Mouse (Mus musculus) hindbrain, embryonic 15.5 days (tissue): Measurements from ENCODE around the gene Prkce. TPM values are rescaled to one million over a fixed set of nuclear protein-coding genes. Genes with fewer than 3 reads are reported as not detected.

Experiments
- ATAC-seq: fragments of 200-750 bp; cut with Nextera tagmentation; 2 replicates; pipeline ENCODE4 v1.8.0; 2017; ENCODE audit warnings: low read depth, moderate number of reproducible peaks, moderate TSS enrichment; ENCODE audit not compliant: low FRiP score
- H3K27ac ChIP-seq: fragments of 300-500 bp; sonication (generic); replicated peaks from 2 replicates; pipeline ENCODE4 v1.5.1; 2015; ENCODE audit warnings: mild to moderate bottlenecking, inconsistent platforms
- H3K27me3 ChIP-seq: fragments of 300-500 bp; sonication (generic); 2 replicates; pipeline ENCODE4 v1.6.1; 2015; ENCODE audit warnings: control low read depth, inconsistent platforms
- H3K36me3 ChIP-seq: fragments of 300-500 bp; sonication (generic); 2 replicates; pipeline ENCODE4 v1.6.1; 2015; ENCODE audit warnings: control low read depth, inconsistent platforms
- H3K4me1 ChIP-seq: fragments of 300-500 bp; sonication (generic); replicated peaks from 2 replicates; pipeline ENCODE4 v1.6.1; 2015; ENCODE audit warnings: control low read depth, inconsistent platforms
- H3K4me2 ChIP-seq: fragments of 300-500 bp; sonication (generic); 2 replicates; pipeline ENCODE4 v1.6.1; 2015; ENCODE audit warnings: moderate library complexity, mild to moderate bottlenecking, inconsistent platforms
- H3K4me3 ChIP-seq: fragments of 300-500 bp; sonication (generic); 2 replicates; pipeline ENCODE4 v1.5.1; 2015; ENCODE audit warnings: mild to moderate bottlenecking, inconsistent platforms
- H3K9ac ChIP-seq: fragments of 300-500 bp; sonication (generic); 2 replicates; pipeline ENCODE4 v1.6.1; 2015; ENCODE audit warnings: inconsistent platforms
- H3K9me3 ChIP-seq: fragments of 300-500 bp; sonication (generic); 2 replicates; pipeline ENCODE4 v1.6.1; 2016; ENCODE audit warnings: control low read depth, inconsistent platforms
- WGBS: fragments of 180-500 bp; shearing (Covaris S2); methylation state at CpG from one replicate; pipeline ENCODE4 v1.1.7; 2015; 5-methylcytosine and 5-hydroxymethylcytosine counted together
- polyA plus RNA-seq: library from polyadenylated mRNA; unstranded; fragments of >200 nt; fragmentation: Nextera tagmentation; extraction: Ambion mirVana; gene quantifications from 2 replicates; pipeline ENCODE4 v1.2.1, GENCODE M21; 2015

Prkce gene
- polyA plus RNA-seq, 1 experiment from 2014 or later, result 45.7 TPM

- Histone ChIP-seq H3K4me2 (no peak overlapping the region), H3K27ac (no peak overlapping the region), H3K27me3 (no peaks in the 10 kb centered on the region), H3K9me3 (no peaks in the 10 kb centered on the region), H3K4me3 (no peak overlapping the region), H3K4me1 (no peaks in the 10 kb centered on the region), H3K9ac (no peak overlapping the region), H3K36me3 (no peaks in the 10 kb centered on the region)
- WGBS, result 84% methylated on average over 8 of the region's 8 CpGs
- ATAC-seq, result no peak
These were observed 405.0 kb downstream of the Prkce start for GRCm38 (mm10) chr17:86572576-86572975.

- 78% methylated on average over 16 of the region's 16 CpGs for WGBS
- H3K4me3 ChIP-seq, result no peak overlapping the region
- ATAC-seq, result no peak
These were observed 406.1 kb downstream of the Prkce start for GRCm38 (mm10) chr17:86573596-86574248.

DNA sequence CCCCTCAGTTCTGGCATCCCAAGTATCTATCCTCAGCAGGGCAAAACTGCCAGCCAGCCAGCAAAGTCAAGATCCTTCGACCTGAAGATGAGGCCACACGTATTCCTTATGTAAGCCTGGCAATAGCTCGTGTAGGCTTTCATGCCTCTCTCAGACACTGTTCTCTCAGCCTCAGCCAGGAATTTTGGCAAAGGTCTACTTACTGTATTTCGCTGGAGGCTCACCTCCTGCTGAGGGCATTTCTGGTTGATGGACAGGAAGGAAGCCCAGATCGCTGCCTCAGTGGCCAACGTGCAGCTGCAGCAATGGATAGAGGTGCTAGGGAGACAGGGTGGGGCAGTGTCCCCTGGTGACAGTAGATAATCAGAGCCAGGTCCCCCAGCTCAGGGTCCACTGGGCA, 413.1 kb downstream of the Prkce start:
- no peaks in the 10 kb centered on the region for H3K4me1 ChIP-seq
- no peaks in the 10 kb centered on the region for H3K9me3 ChIP-seq
- no peak overlapping the region for H3K9ac ChIP-seq
- no peak for ATAC-seq
- no peaks in the 10 kb centered on the region for H3K36me3 ChIP-seq
- 66% methylated on average over 6 of the region's 6 CpGs for WGBS
- no peak overlapping the region for H3K4me2 ChIP-seq
- H3K4me3 ChIP-seq, result no peak overlapping the region
- no peak overlapping the region for H3K27ac ChIP-seq
- no peaks in the 10 kb centered on the region for H3K27me3 ChIP-seq

More at GRCm38 (mm10) chr17:86573596-86574248, 406.1 kb downstream of the Prkce start:
- Histone ChIP-seq H3K27ac (no peak overlapping the region), H3K4me2 (no peak overlapping the region), H3K4me1 (no peaks in the 10 kb centered on the region), H3K9me3 (no peaks in the 10 kb centered on the region), H3K27me3 (no peaks in the 10 kb centered on the region), H3K9ac (no peak overlapping the region), H3K36me3 (no peaks in the 10 kb centered on the region)

DNA sequence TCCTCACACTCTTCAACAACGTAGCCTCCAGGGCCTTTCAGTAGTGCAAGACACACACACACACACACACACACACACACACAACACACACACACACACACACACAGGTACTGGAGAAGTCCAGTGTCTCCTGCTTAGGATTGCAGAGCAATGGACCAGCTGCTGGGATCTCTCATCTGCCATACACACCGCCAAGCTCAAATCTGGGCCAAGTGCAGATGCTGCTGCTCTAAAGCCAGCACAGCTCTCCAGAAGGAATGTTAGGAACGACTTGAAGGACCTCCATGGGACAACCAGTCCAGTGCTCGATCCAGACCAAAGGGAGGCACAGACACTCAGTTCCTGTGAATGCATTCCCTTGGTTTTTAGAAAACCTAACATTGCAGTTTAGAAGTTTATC, 414.8 kb downstream of the Prkce start:
- Histone ChIP-seq H3K4me2 (no peak overlapping the region), H3K27me3 (no peaks in the 10 kb centered on the region), H3K27ac (no peak overlapping the region), H3K4me1 (no peaks in the 10 kb centered on the region), H3K9me3 (no peaks in the 10 kb centered on the region), H3K36me3 (no peaks in the 10 kb centered on the region), H3K9ac (no peak overlapping the region), H3K4me3 (no peak overlapping the region)
- 84% methylated on average over 4 of the region's 4 CpGs for WGBS
- no peak for ATAC-seq

DNA sequence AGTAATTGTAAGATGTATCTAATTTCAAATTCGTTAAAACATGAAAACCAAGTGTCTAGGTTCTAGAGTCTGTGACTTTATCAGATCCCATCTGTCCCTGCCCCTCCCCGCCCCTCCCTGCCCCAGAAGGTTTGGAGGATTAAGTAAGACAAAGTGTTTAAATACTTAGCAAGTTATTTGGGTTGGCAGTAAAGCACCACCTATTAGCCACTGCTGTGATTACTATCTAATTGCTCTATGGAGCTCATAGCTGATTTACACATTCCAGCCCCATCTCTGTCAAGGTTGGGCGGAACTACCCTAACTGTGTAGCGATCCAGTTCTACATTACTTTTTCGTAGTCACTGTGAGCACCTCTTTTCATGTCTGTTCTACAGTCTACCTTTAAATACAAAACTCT, 418.9 kb downstream of the Prkce start:
- no peak for ATAC-seq
- H3K27me3 ChIP-seq, result no peaks in the 10 kb centered on the region
- 85% methylated on average over 5 of the region's 5 CpGs for WGBS
- no peaks in the 10 kb centered on the region for H3K36me3 ChIP-seq
- H3K4me1 ChIP-seq, result no peaks in the 10 kb centered on the region
- no peak overlapping the region for H3K4me3 ChIP-seq
- H3K9me3 ChIP-seq, result no peaks in the 10 kb centered on the region
- no peak overlapping the region for H3K27ac ChIP-seq
- H3K9ac ChIP-seq, result no peak overlapping the region
- no peak overlapping the region for H3K4me2 ChIP-seq

- no peak overlapping the region for H3K4me3 ChIP-seq
- ATAC-seq, result no peak
- no peaks in the 10 kb centered on the region for H3K9me3 ChIP-seq
- no peak overlapping the region for H3K4me2 ChIP-seq
- H3K4me1 ChIP-seq, result no peaks in the 10 kb centered on the region
- no peak overlapping the region for H3K27ac ChIP-seq
- 51% methylated on average over 5 of the region's 5 CpGs for WGBS
- H3K36me3 ChIP-seq, result no peaks in the 10 kb centered on the region
- no peaks in the 10 kb centered on the region for H3K27me3 ChIP-seq
- H3K9ac ChIP-seq, result no peak overlapping the region
These were observed 421.3 kb downstream of the Prkce start for GRCm38 (mm10) chr17:86588704-86589449.

DNA sequence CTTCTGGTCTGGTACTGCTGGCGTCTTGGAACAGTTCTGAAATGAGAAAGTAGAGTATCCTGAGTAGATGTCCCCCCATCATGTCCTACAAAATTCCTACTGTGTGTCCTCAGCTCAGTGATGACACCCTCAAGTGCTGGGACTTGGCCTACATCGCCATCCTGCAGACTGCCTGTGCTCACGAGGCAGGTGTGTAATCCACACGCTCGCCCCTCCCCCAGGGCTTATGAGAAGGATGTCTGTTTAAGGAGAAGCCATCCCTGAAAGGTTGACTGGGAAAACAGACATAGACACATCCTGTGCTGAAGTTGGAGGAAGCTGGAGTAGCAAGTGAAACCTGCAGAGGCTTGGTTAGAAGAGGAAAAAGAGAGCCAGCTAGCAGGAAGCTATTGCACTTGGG, 422.1 kb downstream of the Prkce start:
- 96% methylated on average over 5 of the region's 5 CpGs for WGBS
- Histone ChIP-seq H3K9ac (no peak overlapping the region), H3K9me3 (no peaks in the 10 kb centered on the region), H3K27ac (no peak overlapping the region), H3K4me2 (no peak overlapping the region), H3K27me3 (no peaks in the 10 kb centered on the region), H3K4me1 (no peaks in the 10 kb centered on the region), H3K36me3 (no peaks in the 10 kb centered on the region), H3K4me3 (no peak overlapping the region)
- no peak for ATAC-seq

DNA sequence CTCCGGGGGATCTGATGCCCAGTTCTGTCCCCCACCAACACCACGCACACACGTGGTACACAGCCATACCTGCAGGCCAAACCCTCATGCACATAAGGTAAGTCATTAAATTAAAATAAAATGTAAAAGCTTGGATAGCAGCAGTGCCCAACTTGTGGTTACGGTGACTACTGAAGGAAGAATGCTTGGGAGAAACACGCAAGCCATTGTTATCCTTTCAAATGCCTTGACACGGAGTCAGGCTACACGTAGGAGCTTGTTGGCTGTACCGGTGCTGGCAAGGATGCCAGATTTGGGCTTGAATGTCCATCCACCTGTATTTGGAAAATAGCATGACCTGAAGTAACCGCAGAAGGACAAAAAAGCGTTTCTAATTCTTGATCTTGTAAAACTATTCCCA, 423.7 kb downstream of the Prkce start:
- no peak for ATAC-seq
- no peak overlapping the region for H3K4me3 ChIP-seq
- H3K9ac ChIP-seq, result no peak overlapping the region
- no peaks in the 10 kb centered on the region for H3K4me1 ChIP-seq
- no peak overlapping the region for H3K27ac ChIP-seq
- no peaks in the 10 kb centered on the region for H3K27me3 ChIP-seq
- no peaks in the 10 kb centered on the region for H3K9me3 ChIP-seq
- no peak overlapping the region for H3K4me2 ChIP-seq
- no peaks in the 10 kb centered on the region for H3K36me3 ChIP-seq
- WGBS, result 89% methylated on average over 10 of the region's 10 CpGs

- no peak overlapping the region for H3K9ac ChIP-seq
- 76% methylated on average over 6 of the region's 6 CpGs for WGBS
- no peak overlapping the region for H3K4me2 ChIP-seq
- H3K9me3 ChIP-seq, result no peaks in the 10 kb centered on the region
- H3K4me1 ChIP-seq, result no peaks in the 10 kb centered on the region
- H3K36me3 ChIP-seq, result no peaks in the 10 kb centered on the region
- no peaks in the 10 kb centered on the region for H3K27me3 ChIP-seq
- H3K27ac ChIP-seq, result no peak overlapping the region
- H3K4me3 ChIP-seq, result no peak overlapping the region
- ATAC-seq, result no peak
These were observed 425.5 kb downstream of the Prkce start for GRCm38 (mm10) chr17:86592991-86593586.

GRCm38 (mm10) chr17:86595526-86595925, 427.9 kb downstream of the Prkce start:
- no peak for ATAC-seq
- 83% methylated on average over 9 of the region's 9 CpGs for WGBS
- Histone ChIP-seq H3K36me3 (no peaks in the 10 kb centered on the region), H3K4me2 (no peak overlapping the region), H3K27ac (no peak overlapping the region), H3K27me3 (no peaks in the 10 kb centered on the region), H3K9me3 (no peaks in the 10 kb centered on the region), H3K4me3 (no peak overlapping the region), H3K9ac (no peak overlapping the region), H3K4me1 (no peaks in the 10 kb centered on the region)

- no peaks in the 10 kb centered on the region for H3K9me3 ChIP-seq
- 76% methylated on average over 6 of the region's 6 CpGs for WGBS
- H3K4me3 ChIP-seq, result no peak overlapping the region
- no peak overlapping the region for H3K27ac ChIP-seq
- no peaks in the 10 kb centered on the region for H3K4me1 ChIP-seq
- no peak for ATAC-seq
- H3K9ac ChIP-seq, result no peak overlapping the region
- H3K36me3 ChIP-seq, result no peaks in the 10 kb centered on the region
- H3K4me2 ChIP-seq, result no peak overlapping the region
- no peaks in the 10 kb centered on the region for H3K27me3 ChIP-seq
These were observed 433.5 kb downstream of the Prkce start for GRCm38 (mm10) chr17:86601116-86601515.

- Histone ChIP-seq H3K36me3 (no peaks in the 10 kb centered on the region), H3K9ac (no peak overlapping the region), H3K27me3 (no peaks in the 10 kb centered on the region), H3K4me1 (no peaks in the 10 kb centered on the region), H3K9me3 (no peaks in the 10 kb centered on the region), H3K4me3 (no peak overlapping the region), H3K27ac (no peak overlapping the region), H3K4me2 (no peak overlapping the region)
- ATAC-seq, result no peak
- 78% methylated on average over 2 of the region's 2 CpGs for WGBS
These were observed 434.3 kb downstream of the Prkce start for GRCm38 (mm10) chr17:86601901-86602300.
